Mouse (Mus musculus): ENCODE results near the gene Lamc1. TPM values are rescaled to one million over a fixed set of nuclear protein-coding genes. Genes with fewer than 3 reads are reported as not detected.

Gene Lamc1
- polyA plus RNA-seq (2016; fragmentation: Nextera tagmentation; extraction: Ambion mirVana), result 62.6 and 85.3 TPM in 2 replicates

GRCm38 (mm10) chr1:153332444-153333295 lies at the start of gene Lamc1:
Lamc1 (minus strand) TSS chr1:153332786.
- Histone ChIP-seq H3K27ac (peak within 1 kb of the TSS; percentile 97), H3K27me3 (ENCODE audit: insufficient read depth, poor library complexity, severe bottlenecking) (no peaks in the 10 kb centered on the region), H3K4me3 (peak within 1 kb of the TSS; percentile 99), H3K9me3 (no peaks in the 10 kb centered on the region), H3K4me1 (peaks cover 26% of the 10 kb centered on the region), H3K36me3 (no peaks in the 10 kb centered on the region)
- peak; percentile 99 for DNase-seq (ENCODE audit: low spot score)
- WGBS, result under 1% methylated on average over 76 of the region's 85 CpGs

GRCm38 (mm10) chr1:153380746-153381282 lies 48.2 kb upstream of the Lamc1 start:
- Histone ChIP-seq H3K9me3 (no peaks in the 10 kb centered on the region), H3K4me1 (0 out of 2 replicates have a peak, but pooled peaks cover 3% of the 10 kb centered on the region), H3K27me3 (ENCODE audit: insufficient read depth, poor library complexity, severe bottlenecking) (no peaks in the 10 kb centered on the region), H3K27ac (no peak overlapping the region), H3K4me3 (no peak overlapping the region), H3K36me3 (no peaks in the 10 kb centered on the region)
- 85% methylated on average over 9 of the region's 9 CpGs for WGBS
- no peak for DNase-seq (ENCODE audit: low spot score)

GRCm38 (mm10) chr1:153379832-153380231 lies 47.2 kb upstream of the Lamc1 start:
- no peaks in the 10 kb centered on the region for H3K36me3 ChIP-seq
- H3K27me3 ChIP-seq (ENCODE audit: insufficient read depth, poor library complexity, severe bottlenecking), result no peaks in the 10 kb centered on the region
- 0 out of 2 replicates have a peak, but pooled peaks cover 3% of the 10 kb centered on the region for H3K4me1 ChIP-seq
- H3K9me3 ChIP-seq, result no peaks in the 10 kb centered on the region
- 81% methylated on average over 5 of the region's 5 CpGs for whole genome bisulfite sequencing
- H3K4me3 ChIP-seq, result no peak overlapping the region
- no peak for DNase-seq (ENCODE audit: low spot score)
- H3K27ac ChIP-seq, result no peak overlapping the region

GRCm38 (mm10) chr1:153378587-153378986 lies 46.0 kb upstream of the Lamc1 start:
- Histone ChIP-seq H3K4me1 (0 out of 2 replicates have a peak, but pooled peaks cover 3% of the 10 kb centered on the region), H3K27me3 (ENCODE audit: insufficient read depth, poor library complexity, severe bottlenecking) (no peaks in the 10 kb centered on the region), H3K27ac (no peak overlapping the region), H3K9me3 (no peaks in the 10 kb centered on the region), H3K36me3 (no peaks in the 10 kb centered on the region), H3K4me3 (no peak overlapping the region)
- 67% methylated on average over 6 of the region's 6 CpGs for WGBS
- peak; percentile 42 for DNase-seq (ENCODE audit: low spot score)

- Histone ChIP-seq H3K27me3 (ENCODE audit: insufficient read depth, poor library complexity, severe bottlenecking) (no peaks in the 10 kb centered on the region), H3K4me1 (0 out of 2 replicates have a peak, but pooled peaks cover 3% of the 10 kb centered on the region), H3K36me3 (no peaks in the 10 kb centered on the region), H3K27ac (no peak overlapping the region), H3K4me3 (no peak overlapping the region), H3K9me3 (no peaks in the 10 kb centered on the region)
- WGBS, result 43% methylated on average over 6 of the region's 6 CpGs
- DNase-seq (ENCODE audit: low spot score), result peak; percentile 20
These were observed 43.9 kb upstream of the Lamc1 start for GRCm38 (mm10) chr1:153376446-153376845.

GRCm38 (mm10) chr1:153374136-153374535 lies 41.5 kb upstream of the Lamc1 start:
- H3K9me3 ChIP-seq, result no peaks in the 10 kb centered on the region
- 74% methylated on average over 4 of the region's 4 CpGs for WGBS
- peak; percentile 22 for DNase-seq (ENCODE audit: low spot score)
- H3K4me1 ChIP-seq, result 0 out of 2 replicates have a peak, but pooled peaks cover 5% of the 10 kb centered on the region
- H3K27ac ChIP-seq, result no peak overlapping the region
- H3K27me3 ChIP-seq (ENCODE audit: insufficient read depth, poor library complexity, severe bottlenecking), result no peaks in the 10 kb centered on the region
- no peak overlapping the region for H3K4me3 ChIP-seq
- no peaks in the 10 kb centered on the region for H3K36me3 ChIP-seq

GRCm38 (mm10) chr1:153371846-153372245 lies 39.3 kb upstream of the Lamc1 start:
- no peaks in the 10 kb centered on the region for H3K36me3 ChIP-seq
- H3K27ac ChIP-seq, result no peak overlapping the region
- H3K4me3 ChIP-seq, result no peak overlapping the region
- peak; percentile 71 for DNase-seq (ENCODE audit: low spot score)
- H3K4me1 ChIP-seq, result 0 out of 2 replicates have a peak, but pooled peaks cover 7% of the 10 kb centered on the region
- H3K9me3 ChIP-seq, result no peaks in the 10 kb centered on the region
- no peaks in the 10 kb centered on the region for H3K27me3 ChIP-seq (ENCODE audit: insufficient read depth, poor library complexity, severe bottlenecking)
- WGBS, result 80% methylated on average over 3 of the region's 3 CpGs

GRCm38 (mm10) chr1:153369011-153369410 lies 36.4 kb upstream of the Lamc1 start:
- H3K27ac ChIP-seq, result no peak overlapping the region
- H3K27me3 ChIP-seq (ENCODE audit: insufficient read depth, poor library complexity, severe bottlenecking), result no peaks in the 10 kb centered on the region
- DNase-seq (ENCODE audit: low spot score), result peak; percentile 69
- 45% methylated on average over 6 of the region's 6 CpGs for WGBS
- H3K4me3 ChIP-seq, result no peak overlapping the region
- H3K36me3 ChIP-seq, result no peaks in the 10 kb centered on the region
- no peaks in the 10 kb centered on the region for H3K9me3 ChIP-seq
- H3K4me1 ChIP-seq, result 0 out of 2 replicates have a peak, but pooled peaks cover 6% of the 10 kb centered on the region

GRCm38 (mm10) chr1:153367048-153367447 lies 34.5 kb upstream of the Lamc1 start:
- Histone ChIP-seq H3K27me3 (ENCODE audit: insufficient read depth, poor library complexity, severe bottlenecking) (no peaks in the 10 kb centered on the region), H3K4me3 (no peak overlapping the region), H3K36me3 (no peaks in the 10 kb centered on the region), H3K9me3 (no peaks in the 10 kb centered on the region), H3K4me1 (0 out of 2 replicates have a peak, but pooled peaks cover 6% of the 10 kb centered on the region), H3K27ac (no peak overlapping the region)
- peak; percentile 60 for DNase-seq (ENCODE audit: low spot score)
- WGBS, result 61% methylated on average over 5 of the region's 5 CpGs

- Histone ChIP-seq H3K27me3 (ENCODE audit: insufficient read depth, poor library complexity, severe bottlenecking) (no peaks in the 10 kb centered on the region), H3K36me3 (no peaks in the 10 kb centered on the region), H3K9me3 (no peaks in the 10 kb centered on the region), H3K4me1 (0 out of 2 replicates have a peak, but pooled peaks cover 5% of the 10 kb centered on the region), H3K4me3 (no peak overlapping the region), H3K27ac (no peak overlapping the region)
- no peak for DNase-seq (ENCODE audit: low spot score)
- 90% methylated on average over 4 of the region's 4 CpGs for WGBS
These were observed 29.3 kb upstream of the Lamc1 start for GRCm38 (mm10) chr1:153361926-153362325.

- no peaks in the 10 kb centered on the region for H3K9me3 ChIP-seq
- no peaks in the 10 kb centered on the region for H3K36me3 ChIP-seq
- 45% methylated on average over 3 of the region's 3 CpGs for WGBS
- DNase-seq (ENCODE audit: low spot score), result peak; percentile 19
- H3K4me3 ChIP-seq, result no peak overlapping the region
- H3K4me1 ChIP-seq, result peaks cover 12% of the 10 kb centered on the region
- H3K27ac ChIP-seq, result no peak overlapping the region
- H3K27me3 ChIP-seq (ENCODE audit: insufficient read depth, poor library complexity, severe bottlenecking), result no peaks in the 10 kb centered on the region
These were observed 28.0 kb upstream of the Lamc1 start for GRCm38 (mm10) chr1:153360556-153360955.

- WGBS, result 100% methylated on average over 1 of the region's 1 CpGs
- no peak overlapping the region for H3K27ac ChIP-seq
- peak; percentile 45 for DNase-seq (ENCODE audit: low spot score)
- H3K4me3 ChIP-seq, result no peak overlapping the region
- H3K27me3 ChIP-seq (ENCODE audit: insufficient read depth, poor library complexity, severe bottlenecking), result no peaks in the 10 kb centered on the region
- peaks cover 22% of the 10 kb centered on the region for H3K4me1 ChIP-seq
- no peaks in the 10 kb centered on the region for H3K9me3 ChIP-seq
- no peaks in the 10 kb centered on the region for H3K36me3 ChIP-seq
These were observed 24.6 kb upstream of the Lamc1 start for GRCm38 (mm10) chr1:153357218-153357617.

- 46% methylated on average over 2 of the region's 2 CpGs for WGBS
- DNase-seq (ENCODE audit: low spot score), result no peak
- H3K4me3 ChIP-seq, result no peak overlapping the region
- H3K27ac ChIP-seq, result no peak overlapping the region
- H3K27me3 ChIP-seq (ENCODE audit: insufficient read depth, poor library complexity, severe bottlenecking), result no peaks in the 10 kb centered on the region
- no peaks in the 10 kb centered on the region for H3K9me3 ChIP-seq
- peaks cover 22% of the 10 kb centered on the region for H3K4me1 ChIP-seq
- H3K36me3 ChIP-seq, result no peaks in the 10 kb centered on the region
These were observed 21.9 kb upstream of the Lamc1 start for GRCm38 (mm10) chr1:153354466-153354865.

Data from heart, embryonic 10.5 days (tissue).